Mouse (Mus musculus): ENCODE results near the gene Tjp3.
A peak's percentile ranks its signal among the peaks of the same experiment; 100 is the strongest.

GRCm38 (mm10) chr10:81289278-81289677, 2.1 kb downstream of the Tjp3 start:
- TF ChIP-seq POLR2A (IDR thresholded peaks at IDR 0.05; ENCODE audit: borderline replicate concordance, insufficient read depth, low read length) (no peak), CTCF (IDR thresholded peaks at IDR 0.05; ENCODE audit: borderline replicate concordance, insufficient read depth, low read depth, low read length) (peak; percentile 92)

Data from cerebellum, adult 2 months (tissue).